Mouse (Mus musculus): ENCODE results near the gene Selplg.
A peak's percentile ranks its signal among the peaks of the same experiment; 100 is the strongest.

Gene Selplg

DNA sequence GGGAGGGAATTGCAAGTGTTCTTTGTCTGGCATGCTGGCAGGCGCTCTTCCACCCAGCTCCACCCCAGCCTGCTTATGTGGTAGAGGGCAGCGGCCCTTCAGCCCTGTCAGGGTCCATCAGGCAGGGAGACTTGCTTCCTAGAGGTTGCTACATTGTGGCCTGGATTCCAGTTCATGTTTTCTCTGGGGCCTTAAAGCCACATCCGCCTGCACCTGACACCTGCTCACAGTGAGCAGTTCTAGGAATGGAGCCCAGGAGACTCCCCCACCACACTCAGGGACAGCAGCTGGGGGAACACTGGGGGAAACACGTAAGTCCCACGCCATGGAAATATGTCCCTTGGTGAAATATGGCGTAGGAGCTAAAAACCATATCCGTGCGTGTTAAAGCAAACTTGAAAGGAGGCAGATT lies at the start of gene Selplg:
Gene Selplg, minus strand, starts transcription at position 155 of the 412 bp plus-strand sequence.
- no peak for DNase-seq

DNA sequence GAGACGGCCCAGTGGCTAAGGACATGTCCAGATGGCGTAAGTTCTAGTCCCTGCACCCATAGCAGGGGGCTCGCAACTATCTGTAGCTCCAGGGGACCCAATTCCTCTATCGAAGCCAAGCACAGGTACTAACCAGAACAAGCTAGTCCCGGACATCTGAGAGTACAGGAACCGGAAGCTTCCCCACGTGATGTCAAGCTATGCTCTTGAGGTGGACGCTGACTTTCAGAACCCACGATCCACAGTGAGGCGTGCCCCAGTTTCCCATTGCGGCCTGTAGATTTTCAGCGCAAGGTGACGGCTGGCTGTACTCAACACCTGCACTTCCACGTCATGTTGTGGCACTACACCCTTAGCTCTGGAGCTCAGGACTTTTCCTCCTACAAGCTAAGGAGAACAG lies 48.7 kb upstream of the Selplg start:
- DNase-seq = no peak

DNA sequence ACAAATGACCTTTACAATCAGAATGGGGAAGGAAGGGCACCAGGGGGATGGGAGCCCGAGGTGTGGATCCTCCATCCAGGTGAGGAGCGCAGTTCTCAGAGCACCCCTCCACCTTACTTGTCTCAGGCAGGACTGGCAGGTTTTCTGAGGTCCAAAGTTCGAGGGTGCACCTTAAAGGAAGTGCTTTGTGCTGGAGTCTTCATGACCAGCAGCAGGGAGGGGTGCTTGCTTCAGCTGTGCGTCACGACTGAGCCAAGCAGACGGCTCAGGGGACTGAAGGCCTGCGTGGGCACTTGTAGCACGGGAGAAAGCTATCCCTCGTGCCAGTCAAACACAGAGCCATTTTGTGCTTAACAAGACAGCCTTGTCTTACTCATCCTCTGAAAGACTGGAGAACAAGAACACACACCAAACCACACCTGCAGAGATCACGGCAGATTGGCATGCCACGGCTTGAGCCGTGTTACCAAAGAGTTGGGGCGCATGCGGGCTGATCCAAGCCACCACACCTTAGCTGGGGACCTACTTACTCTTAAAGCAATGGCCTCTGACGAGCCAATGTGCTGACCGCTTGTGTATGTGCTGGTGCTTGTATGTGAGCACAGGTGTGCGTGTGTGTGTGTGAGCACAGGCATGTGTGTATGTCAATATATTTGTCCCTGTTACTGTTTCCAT lies 46.6 kb upstream of the Selplg start:
- no peak for DNase-seq

DNA sequence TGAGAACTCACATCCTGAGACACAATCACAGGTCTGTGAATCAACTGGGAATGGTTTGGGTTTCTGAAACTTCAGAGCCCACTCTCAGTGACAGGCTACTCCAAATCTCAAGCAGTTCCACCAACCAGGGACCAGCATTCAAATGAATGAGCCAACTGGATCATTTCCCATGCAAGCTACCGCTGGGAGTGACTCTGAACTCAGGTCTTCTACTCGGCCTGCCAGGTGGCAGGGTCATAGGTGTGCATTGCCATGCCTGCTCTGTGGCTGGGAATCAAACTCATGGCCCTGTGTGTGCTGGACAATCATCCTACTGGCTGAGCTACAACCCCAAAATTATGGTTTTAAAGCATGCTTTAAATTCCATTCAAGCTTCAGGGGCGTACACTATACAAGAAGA lies 45.1 kb upstream of the Selplg start:
- DNase-seq = no peak

DNA sequence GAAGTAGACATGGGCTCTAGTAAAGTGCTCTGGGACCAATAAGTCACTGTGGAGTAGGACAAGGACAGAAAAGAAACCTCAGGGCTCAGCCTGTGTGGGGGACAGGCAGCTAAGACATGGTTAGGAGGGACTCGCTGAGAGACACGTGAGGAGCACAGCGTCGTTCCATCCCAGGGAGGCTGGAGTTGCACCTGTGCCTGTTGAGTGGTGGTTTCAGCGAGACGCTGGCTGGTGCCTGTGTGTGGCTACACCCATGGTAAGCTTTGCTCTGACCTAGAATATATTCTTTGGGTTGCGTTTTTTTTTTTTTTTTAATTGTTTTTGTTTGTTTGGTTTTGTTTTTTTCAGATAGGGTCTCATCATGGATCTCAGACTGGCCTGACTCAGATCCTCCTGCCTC lies 43.7 kb upstream of the Selplg start:
- DNase-seq = no peak

DNA sequence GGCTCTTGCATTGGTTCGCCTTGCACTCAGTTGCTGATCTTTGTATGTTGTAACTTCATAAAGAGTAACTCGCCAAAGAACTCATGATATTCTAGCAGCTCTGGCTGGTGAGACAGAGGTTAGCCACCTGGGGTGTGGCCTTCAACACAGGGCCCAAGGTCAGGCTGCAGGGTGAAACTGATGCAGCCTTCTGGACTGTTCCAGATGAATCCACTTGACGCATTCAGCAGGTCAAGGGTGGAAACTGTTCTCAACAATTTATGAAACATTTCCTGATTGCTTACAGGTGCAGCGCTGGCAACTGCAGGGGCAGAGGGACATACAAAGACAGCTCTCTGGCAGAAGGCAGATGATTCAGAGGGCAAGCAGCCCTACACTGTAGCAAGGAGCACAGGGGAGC lies 43.2 kb upstream of the Selplg start:
- no peak for DNase-seq

DNA sequence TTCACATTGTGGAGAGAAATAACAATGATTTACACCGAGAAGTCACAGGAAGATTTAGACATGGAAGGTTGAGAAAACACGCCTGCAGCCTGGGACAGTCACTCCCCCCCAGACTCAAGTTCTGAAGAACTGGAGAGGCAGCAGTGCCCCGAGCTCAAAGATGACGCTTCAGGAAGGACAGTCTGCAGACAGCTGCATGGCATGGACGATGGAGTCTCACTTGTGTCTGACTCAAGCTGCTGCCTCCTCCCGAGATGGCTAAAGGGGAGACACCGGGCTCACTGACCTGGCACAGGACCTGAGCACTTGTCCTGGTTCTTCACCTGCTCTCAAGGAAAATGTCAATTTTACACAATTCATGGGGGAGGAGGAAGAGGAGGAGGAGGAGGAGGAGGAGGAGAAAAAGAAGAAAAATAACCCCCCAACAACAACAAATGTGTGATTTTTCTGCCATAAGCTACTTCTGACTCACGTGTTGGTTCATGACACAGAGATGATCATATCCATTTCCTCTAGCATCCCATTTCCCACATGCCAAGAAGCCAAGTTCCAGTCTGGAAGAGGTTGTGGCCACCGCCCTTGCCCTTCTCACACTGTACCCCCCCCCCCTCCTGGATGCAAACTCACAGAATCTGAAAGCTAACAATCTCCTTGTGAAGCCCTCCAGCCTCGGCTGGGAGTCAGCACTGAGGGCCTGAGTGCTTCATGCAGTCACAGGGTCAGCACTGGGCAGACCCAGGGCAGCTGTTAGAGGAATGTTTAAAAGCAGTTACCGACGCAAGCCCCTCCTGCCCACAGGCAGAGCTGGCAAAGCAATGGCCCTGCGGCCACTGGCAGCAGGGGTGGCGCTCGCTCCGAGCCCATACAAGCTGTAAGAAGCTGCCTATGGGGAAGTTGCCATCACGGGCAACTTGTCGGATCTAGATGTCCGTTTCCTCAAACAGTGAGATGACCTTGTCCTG lies 41.9 kb upstream of the Selplg start:
- DNase-seq = no peak

DNA sequence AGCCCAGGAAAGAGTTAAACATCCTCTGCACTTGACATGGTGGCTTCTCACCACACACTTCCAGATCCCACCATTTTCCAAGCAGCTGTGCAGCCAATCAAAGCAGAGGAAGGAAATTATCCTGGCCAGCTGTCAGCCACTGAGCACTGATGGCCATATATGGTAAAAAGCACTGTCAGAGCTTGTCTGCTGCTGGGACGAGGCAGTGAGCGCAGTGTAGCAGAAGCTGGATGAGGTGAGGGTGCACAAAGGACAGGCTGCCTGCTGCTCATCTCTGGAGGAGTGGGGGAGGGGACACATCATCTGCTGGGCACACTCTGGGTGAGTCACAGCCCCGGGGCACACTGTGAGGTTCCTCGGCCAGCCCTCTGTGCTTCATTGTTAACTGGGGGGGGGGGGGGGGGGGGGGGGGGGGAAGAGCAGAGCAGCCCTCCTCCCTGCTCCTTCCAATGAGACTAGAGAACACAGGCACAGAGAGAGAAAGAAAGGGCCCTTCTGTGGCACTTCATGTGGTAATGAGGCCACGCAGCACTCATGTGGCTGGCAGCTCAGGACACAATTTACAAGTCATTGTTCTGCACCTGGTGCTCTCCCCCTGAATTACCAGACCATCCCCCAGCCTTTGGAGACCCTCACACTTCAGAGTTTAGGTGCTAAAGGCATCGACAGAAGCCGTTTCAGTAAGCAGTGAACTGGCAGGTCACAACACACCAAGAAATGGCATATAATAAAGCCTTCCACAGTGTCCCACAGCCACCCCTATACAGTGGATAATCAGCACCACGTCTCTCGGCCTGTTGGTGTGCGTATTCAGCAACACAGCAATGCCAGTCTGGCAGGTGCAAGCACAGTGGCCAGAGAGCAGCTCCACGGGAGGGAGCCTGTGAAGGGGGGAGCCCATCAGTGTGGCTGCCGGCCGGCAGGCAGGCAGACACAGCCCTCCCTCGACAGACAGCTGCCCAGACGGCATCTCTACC lies 40.8 kb upstream of the Selplg start:
- peak; percentile 60 for DNase-seq

DNA sequence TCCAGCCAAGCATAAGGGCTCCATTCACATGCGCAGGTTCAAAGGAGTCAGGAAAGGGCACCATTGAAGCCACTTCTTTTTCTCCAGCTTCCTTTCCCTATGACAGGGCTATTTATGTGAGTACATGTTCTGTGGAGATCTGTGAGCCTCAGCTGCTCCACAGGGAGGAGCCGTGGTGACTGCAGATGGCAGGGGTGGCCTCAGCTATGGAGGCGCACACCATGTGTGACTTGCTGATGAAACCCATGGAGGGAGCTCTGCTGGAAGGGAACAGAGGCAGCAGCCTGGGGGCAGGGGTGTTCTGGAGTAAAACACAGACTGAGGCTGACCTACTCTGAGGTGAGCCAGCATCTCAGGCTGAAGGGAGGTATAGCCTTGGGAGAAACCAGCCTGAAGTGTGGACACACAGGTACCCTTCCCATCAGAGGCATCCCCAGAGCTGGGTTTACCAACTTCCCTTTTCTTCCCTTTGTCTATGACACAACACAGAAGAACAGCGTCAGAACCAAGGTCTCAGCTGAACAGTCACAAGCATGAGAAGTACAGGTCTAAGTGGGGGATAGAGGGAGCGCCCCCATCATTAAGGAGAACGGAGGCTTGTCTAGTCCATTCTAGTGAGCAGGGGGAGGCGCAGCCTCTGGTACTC lies 39.6 kb upstream of the Selplg start:
- DNase-seq = no peak

DNA sequence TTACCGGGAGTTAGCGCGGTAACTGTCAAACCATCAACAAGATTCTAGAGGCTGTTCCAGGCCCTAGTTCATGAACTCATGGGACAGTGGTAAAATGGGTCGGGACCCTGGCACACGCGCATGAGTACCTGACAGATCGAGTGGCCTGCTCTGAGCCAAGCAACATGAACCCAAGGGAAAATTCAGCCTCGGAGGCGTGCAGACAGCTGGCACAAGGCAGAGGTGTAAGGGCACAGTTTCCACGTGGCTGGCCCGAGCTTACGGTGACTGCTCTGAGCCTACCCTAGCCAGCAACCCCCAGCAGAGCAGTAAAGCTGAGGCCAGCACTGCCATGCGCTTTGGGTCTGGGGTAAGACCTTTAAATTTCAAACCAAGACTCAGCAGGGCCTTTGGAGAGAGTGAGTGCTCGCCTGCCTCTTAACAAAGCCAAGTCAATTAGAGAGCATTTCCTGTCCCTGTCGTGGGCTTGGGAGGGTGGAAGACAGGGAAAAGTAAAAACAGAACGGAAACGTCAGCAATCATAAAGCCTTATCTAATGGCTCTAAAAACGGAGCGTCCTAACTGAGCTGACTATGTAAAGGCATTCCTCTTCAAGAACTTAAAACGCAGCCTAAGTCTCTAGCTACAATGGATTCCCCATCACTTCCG lies 38.1 kb upstream of the Selplg start:
- peak; percentile 28 for DNase-seq

DNA sequence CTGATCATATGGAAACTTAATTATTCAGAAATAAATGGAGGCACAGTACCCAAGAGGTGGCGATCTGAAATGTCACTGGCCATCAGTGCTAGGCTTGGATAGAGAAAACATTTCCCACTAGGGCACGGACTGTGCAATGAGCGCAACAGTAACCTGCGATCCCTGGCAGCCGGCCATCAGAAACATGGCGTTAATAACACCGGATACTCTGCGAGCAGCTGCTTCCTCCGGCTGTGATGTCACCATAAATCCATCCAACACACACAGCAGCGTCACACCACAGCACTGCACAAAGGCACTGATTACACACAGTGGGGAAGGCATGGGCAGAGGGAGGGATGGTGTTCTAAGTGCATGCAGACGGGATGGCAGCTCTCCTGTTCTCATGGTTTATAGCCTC lies 36.7 kb upstream of the Selplg start:
- peak; percentile 54 for DNase-seq

DNA sequence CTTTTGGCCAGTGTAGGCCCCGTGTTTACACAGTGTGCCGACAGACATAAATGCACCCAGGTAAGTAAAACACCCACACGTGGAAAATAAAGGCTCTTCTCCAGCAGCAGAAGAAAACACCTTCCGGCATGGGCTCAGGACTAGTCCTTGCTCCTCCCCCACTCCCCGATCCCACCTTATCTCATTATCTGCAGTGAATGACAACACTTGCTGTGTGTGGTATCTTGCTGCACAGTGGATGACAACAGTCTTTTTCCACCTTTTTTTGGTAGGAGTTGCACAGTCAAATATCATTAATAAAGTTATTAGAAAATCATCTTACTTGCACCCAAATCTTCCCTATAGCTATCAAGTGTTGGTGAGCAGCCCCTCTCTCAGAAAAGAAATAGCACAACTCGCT lies 32.5 kb upstream of the Selplg start:
- DNase-seq = no peak

DNA sequence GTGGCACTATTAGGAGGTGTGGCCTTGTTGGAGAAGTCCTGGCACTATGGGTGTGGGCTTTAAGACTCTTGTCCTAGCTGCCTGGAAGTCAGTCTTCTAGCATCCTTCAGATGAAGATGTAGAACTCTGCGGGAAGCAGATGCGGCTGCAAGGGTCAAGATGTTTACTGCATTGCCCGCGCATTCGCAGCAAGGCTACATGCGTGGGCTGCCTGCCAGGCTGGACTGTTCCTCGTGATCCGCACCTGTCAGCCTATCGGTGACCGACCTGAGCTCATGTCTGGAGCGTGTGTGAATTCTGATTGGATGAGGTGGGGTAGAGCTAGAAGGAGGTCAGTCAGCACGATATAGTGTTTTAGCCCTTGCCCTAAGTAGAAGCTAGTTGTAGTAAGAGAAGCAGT lies 31.6 kb upstream of the Selplg start:
- no peak for DNase-seq

DNA sequence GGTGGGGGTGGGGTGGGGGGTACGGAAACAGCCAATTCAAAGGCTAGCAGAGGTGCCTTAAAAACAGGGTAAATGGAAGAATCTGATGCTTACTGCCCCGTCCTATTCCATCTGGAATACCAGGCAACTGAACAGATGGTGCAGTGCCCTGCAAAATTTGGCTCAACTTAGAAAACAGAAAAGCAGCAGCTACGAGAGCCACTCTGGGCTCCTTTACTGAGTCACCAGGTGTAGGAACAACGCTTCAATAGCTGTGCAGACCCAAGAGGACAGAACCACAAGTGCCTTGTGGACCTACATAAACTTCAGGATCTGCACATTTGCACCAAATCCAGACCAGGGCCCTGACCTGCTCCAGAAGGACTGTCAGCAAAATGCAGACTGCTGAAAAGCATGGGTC lies 30.0 kb upstream of the Selplg start:
- no peak for DNase-seq

DNA sequence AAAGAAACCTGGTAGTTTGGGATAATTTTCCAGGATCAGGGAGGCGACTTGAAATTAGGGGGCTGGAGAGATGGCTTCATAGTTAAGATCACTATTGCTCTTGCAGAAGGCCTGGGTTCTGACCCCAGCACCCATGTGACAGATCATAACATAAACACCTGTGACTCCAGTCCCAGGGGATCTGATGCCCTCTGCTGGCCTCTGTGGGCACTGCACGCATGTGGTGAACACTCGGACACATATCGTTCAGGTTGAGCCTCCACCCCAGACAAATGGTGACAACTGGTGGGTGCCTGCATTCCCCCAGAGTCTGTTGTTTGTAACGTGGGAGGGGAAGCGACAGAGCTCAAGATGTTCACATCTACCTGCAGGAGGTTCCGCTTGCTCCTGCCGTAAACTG lies 28.9 kb upstream of the Selplg start:
- no peak for DNase-seq

DNA sequence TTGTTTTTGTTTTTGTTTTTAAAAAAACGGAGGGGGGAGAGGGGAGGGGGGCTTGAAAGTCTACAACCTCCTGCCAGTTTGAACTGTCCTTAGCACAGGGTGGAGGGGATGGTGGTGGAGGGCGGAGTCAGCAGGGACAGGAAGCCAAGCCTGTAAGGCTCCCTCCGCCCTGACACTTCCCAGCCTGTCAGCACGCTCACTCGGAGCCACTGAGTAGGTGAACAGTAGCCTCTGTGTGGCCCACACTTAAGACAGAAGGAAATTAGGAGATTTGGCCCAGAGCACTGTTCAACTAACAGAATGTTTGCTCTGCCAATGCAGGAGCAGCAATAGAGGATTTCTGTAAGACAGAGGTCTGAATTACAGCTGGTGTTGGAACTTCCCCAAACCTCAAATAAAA lies 26.5 kb upstream of the Selplg start:
- DNase-seq = no peak

DNA sequence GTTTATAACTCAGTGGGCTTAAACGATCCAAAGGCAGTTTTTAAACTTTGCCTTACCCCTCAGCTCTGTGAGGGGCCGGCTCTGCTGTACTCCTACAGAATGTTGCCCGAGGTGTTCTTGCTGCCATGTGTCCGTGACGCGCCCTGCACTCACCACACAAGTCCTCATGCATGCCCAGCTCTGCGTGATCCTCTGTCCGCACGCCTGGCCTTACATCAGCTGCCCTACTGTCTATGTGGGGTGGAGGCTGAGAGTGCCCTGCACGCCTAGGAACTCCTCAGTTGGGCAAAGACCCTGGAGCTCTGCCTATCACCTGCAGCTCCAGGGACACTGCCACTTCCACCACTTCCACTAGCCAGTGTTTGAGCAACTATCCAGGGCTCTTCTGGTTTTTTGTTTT lies 26.1 kb upstream of the Selplg start:
- DNase-seq = no peak

DNA sequence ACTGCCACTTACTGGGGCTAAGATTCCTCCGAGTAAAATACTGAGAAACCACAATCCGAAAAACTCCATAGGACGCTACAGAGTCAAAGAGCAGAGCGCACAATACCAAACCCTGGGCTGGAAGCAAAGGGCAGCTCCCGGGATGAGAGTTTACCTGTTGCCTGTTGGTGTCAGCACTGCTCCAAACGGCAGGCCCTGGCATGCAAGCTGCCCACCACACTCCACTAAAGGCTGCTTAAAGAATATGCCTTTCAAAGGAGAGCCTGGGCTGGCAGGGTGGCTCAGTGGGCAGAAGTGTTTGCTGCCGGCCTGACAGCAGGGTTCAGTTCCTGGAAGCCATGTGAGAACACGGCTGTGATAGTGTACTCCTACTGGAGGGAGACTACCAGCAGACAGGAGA lies 25.2 kb upstream of the Selplg start:
- DNase-seq = no peak

DNA sequence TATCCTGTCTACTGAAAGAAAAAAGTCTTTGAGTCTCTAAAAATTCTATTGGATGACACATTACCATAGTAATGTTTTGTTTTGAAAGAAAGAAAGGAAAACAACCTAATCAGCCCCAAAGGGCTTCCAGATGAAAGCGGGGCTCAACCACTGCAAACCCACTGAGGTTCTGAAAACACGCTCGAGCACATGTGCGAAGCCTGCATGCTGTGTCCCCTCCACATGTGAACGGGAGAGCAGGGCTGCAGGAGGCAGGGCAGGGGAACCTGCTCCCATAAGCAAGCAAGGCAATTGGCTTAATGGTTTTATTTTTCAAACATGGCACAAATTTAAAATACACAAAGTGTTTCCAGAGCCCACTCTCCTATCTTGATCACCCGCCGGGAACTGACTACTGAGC lies 24.2 kb upstream of the Selplg start:
- DNase-seq = no peak

DNA sequence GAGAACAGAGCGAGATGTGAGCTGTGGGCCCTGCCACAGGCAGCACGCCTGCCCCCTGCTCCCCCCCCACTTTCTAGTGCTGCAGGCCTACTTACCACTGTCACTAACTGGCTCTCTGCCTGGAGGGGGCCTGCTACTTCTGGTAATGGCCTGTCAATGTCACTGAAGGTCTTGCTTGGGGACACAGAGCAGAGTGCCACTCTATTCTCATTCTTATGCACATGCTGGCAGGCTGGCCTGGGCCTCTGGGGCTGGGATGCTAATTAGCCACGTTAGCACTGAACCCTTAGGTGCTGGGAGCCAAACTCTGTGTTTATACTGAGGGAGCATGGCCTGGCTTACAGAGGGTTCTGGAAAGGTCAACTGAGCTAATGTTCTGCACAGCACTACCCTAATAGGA lies 23.3 kb upstream of the Selplg start:
- peak; percentile 82 for DNase-seq

DNA sequence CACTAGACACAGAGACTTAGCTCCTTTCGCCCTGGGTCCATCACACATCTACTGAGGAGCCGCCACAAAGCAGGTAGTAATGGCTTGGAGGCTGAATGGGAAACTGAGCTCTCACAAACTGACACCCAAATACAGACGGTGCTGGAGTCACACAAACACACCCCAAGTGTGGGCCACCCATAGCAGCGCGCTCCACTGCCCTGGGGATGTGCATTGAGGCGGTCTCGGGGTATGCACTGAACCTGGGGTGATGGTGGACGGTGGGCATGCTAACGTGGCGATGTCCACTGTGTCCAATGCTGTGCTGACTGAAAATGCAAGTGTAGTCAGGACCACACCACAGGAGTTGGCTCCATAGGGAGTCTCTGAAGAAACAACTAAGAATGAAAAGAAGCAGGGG lies 22.7 kb upstream of the Selplg start:
- DNase-seq = no peak

DNA sequence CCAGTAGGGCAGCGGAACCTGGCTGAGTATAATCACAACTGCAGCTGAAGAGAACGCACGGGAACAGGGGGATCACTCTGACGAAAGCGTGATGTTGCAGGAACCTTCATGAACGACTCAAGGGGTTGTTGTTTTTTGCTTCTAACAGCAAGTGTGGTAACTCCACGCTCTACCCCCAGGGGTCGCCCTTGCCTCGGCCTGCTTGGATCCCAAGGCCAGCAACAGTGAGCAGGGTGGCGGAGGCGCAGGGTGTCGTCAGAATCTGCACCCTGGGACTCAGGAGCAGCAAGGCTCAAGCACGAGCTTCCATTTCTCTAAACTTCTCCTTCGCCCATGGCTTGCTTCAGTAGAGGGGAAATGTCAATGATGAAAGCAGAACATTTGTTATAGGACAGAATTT lies 22.1 kb upstream of the Selplg start:
- peak; percentile 69 for DNase-seq
